Mouse (Mus musculus) ES-E14 (cell line): ENCODE results near the gene Upk2.

Source experiments
- CHD2 ChIP-seq: IDR thresholded peaks from 2 replicates; pipeline ENCODE4 v1.6.1; 2014; ENCODE audit warnings: mild to moderate bottlenecking, low read depth, low read length, inconsistent platforms
- HCFC1 ChIP-seq: IDR thresholded peaks from 2 replicates; pipeline ENCODE4 v1.6.1; 2012; ENCODE audit warnings: low read length, inconsistent platforms, borderline replicate concordance; ENCODE audit not compliant: insufficient read depth
- ZNF384 ChIP-seq: IDR thresholded peaks from 2 replicates; pipeline ENCODE4 v1.6.1; 2012; ENCODE audit warnings: low read depth, low read length, inconsistent platforms

- TF ChIP-seq CHD2 (no peak), HCFC1 (no peak), ZNF384 (no peak)
These were observed 465 bp downstream of the Upk2 start for GRCm38 (mm10) chr9:44454132-44454890.
